Mouse (Mus musculus) adrenal gland, adult 18-20 months (tissue): ENCODE results near the gene Ciapin1. TPM values are rescaled to one million over a fixed set of nuclear protein-coding genes. Genes with fewer than 3 reads are reported as not detected.

ENCODE experiments used
- DNase-seq, 2 experiments: peaks; one replicate each; pipeline ENCODE4 v3.0.0; 2021 to 2022; ENCODE audit warnings: low spot score in 2 of 2
- total RNA-seq, 2 experiments: library from RNA; stranded (reverse); gene quantifications; 1 replicate in 1 of 2; 2 replicates in 1 of 2; pipeline ENCODE4 v1.2.3; 2021

The Ciapin1 gene
- total RNA-seq, 2 experiments from 2014 or later = 85.5 to 102 TPM

DNA sequence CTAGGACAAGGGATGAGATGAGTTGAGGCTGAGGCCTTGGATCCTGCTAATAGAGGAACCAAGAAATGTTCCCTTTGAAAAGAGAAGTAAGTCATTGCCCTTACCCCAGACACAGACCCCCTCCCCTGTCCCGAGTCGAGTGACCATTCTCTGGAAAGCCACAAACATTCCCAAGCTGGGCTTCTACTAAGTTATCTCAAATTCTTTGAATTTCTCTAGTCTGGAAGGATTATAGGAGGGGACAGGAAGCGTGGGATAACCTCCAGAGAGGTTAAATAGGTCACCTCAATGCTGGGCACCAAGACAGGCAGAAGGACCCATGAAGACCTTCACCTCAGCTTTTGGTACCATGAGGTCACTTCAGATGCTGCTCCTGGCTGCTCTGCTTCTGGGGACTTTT is 28.0 kb downstream of the Ciapin1 start, which contains the start of gene Ccl17:
Ccl17 (plus strand) TSS at position 301 of the 400 bp plus-strand sequence.
- no peak for DNase-seq

- DNase-seq = no peak
Measured at GRCm38 (mm10) chr8:94808372-94808771, 29.8 kb downstream of the Ciapin1 start.

GRCm38 (mm10) chr8:94807506-94807905 is 30.7 kb downstream of the Ciapin1 start:
- peak in 1 of 2 experiments; percentile 35 for DNase-seq

GRCm38 (mm10) chr8:94805811-94806210 is 32.3 kb downstream of the Ciapin1 start:
- no peak for DNase-seq

DNA sequence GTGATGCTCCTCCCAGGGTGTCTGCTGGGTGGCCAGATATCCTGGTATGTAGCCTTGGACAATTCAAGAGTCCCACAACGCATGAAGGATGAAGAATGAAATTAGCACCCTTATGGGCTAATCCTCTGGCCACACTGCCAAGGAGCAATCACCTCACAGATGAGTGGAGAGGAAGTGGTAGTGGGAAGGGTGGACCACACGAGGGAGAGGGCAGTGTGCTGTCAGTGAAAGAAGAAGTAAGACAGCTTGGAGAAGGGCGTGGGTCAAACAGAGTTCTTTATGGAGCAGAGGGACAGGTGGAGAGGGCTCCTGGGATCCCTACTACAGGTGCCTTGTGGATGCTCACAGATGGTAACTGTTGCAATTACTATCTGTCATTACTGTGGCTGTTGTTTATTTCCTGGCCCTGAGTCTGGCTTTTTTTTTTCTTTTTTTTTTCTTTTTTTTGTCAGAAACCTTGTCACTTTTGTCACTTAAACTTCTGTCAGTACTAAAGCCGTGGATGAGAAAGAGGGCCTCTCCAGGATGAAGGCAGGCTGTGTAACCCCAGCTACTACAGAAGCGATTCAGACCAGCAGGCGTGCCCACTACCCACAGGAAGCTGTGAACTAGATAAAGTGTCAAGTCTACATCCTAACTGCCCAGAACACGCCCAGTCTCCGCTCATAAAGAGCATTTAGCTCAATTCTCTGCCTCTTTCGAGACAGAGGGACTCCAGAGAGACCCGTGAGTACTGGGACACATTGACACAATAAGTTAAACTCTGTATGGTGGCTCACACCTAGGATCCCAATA is 33.4 kb downstream of the Ciapin1 start:
- DNase-seq = no peak

- DNase-seq = no peak
Measured at GRCm38 (mm10) chr8:94803551-94803950, 34.6 kb downstream of the Ciapin1 start.

DNA sequence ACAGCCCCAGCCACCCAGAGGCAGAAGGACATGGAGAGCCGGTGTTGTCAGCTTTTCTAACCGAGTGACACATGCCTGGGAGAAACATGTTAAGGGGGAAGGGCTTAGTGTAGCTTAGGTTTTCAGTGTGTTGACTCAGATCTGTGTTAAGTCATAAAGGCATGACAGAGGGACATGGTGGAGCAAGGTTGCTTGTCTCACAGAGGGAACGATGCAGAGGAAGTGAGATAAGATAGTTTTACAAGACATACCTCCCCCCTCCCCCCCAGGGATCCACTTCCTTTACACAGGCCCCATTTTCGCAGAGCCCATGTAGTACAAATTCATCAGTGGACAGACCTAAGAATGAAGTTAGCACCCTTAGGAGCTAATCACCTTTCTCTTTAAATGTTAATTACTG is 35.8 kb downstream of the Ciapin1 start:
- no peak for DNase-seq

GRCm38 (mm10) chr8:94801293-94802095 is 36.7 kb downstream of the Ciapin1 start:
- DNase-seq = peak in 1 of 2 experiments; percentile 29

DNA sequence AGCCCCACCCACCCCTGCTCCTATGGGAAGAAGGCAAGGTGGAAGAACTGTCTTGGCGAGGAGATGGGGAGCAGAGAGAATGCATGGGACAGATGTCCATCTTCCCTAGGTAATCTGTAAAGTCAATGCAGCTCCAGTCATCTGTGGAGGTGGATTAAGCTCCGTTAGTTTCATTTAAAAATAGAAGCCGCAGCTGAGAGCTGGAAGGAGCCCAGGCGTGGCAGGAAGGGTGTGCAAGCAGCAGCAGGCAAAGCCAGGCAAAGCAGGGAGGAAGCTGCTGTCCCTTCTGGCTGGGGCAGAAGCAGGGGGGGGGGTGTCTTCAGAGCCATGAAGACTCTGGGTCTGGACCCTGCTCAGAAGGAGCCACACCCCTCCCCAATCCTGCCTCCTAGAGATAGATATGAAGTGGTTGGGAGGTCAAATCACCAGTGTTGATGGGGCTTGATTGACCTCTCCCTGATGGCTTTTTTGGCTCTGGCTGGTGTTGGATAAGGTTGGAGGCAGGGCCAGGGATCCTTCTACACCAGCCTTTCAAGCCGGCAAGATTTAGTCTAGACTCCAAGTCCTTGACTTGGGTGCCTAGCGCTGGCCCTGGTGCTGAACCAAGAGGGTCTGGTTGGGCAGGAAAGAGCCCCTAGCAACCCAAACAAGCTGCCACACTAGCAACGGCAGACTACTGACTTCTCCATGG is 37.7 kb downstream of the Ciapin1 start:
- DNase-seq = no peak

- DNase-seq = no peak
Measured at GRCm38 (mm10) chr8:94794782-94795181, 43.4 kb downstream of the Ciapin1 start.

- no peak for DNase-seq
Measured at GRCm38 (mm10) chr8:94794368-94794767, 43.8 kb downstream of the Ciapin1 start.

DNA sequence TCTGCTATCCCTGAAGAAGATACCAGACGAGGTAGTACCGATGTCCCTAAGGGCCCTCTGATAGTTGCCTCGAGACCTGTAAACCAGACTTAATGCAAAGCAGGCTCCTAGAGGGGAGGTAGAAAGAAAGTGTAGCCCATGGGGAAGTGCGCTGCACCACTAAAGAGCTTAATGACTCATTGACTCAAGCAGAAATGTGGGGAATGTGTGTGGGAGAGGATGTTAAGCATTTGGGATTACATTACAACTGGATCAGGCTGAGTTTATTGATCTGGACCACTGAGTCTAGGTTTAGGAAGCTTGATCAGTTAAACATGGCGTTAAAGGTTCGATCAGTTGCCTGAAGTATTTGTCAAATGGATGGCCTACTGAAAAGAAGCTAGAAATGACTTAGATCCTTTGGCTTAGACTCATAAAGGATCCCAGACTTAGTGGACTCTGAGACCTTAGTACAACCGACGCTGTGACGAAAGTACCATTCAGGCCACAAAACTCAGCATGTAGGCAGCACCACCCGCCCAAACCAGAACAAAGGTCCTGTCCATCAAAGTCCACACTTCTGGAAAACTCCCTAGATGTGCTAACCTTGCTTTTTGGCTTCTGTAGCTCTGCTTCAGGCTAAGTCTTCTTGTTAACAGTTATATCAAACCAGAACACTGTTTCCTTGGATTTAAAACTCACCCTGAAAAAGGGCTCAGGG is 48.8 kb downstream of the Ciapin1 start:
- DNase-seq = no peak

DNA sequence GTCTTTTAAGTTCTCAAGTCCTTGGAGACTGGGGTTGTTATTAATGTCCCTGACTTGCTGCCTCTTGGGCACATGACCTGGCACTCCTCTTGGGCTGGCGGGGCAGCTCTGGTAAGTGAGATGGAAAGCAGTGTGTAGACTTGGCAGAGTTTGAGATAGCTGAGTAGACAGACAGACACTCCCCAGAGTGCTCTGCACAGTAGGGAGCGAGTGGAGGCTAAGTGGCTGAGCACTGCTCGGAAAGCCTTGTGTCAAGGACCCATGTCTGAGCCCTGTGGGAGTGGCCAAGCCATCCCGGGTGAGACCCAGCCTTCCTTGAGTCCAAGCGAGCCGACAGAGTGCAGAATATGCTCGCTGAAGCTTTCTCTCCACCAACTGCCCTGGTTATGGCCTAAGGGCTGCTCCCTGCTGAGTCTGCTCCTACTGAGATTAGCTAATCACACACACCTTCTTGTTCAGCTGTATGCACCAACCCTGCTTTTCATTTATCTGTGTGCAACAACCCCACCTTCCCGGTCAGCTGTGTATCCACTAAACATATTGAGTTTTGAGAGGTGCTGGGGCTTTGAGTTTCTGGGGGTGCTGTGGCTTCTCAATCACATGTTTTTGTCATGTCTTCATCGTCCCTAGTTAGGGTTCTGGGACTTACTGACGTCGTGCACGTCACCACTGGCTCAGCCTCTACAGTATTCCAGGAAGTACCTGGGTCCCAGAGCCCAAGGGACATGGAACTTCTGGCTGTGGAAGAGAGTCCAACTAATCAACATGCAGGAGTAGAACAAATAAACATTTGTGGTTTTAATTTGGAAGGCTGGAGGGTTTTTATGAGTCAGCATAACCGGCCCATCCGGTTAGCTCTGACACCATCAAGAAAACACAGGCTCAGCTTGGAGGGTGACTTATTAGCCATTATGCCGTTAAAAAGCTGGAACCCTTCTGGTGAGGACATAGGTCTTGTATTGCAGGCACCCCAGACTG is 50.3 kb downstream of the Ciapin1 start:
- peak in 1 of 2 experiments; percentile 33 for DNase-seq

DNA sequence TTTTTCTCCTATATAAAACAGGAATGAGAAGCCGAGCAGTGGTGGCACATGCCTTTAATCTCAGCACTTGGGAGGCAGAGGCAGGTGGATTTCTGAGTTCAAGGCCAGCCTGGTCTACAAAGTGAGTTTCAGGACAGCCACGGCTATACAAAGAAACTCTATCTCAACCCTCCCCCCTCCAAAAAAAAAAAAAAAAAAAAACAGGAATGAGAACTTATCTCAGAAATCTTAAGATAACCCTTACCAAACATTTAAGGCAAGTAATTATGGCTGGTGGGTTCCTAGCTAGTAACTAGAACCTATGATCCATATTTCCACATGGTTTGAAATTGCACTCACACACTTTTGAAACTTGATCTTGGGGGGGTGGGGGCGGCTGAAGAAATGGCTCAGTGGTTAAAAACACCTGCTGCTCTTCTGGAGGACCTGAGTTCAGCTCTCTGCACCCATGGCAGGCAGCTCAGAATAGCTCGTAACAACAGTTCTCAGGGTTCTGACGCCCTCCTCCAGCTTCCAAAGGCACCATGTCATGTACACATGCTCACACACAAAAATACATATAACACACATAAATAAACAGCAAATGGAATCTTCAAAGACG is 52.1 kb downstream of the Ciapin1 start:
- no peak for DNase-seq

DNA sequence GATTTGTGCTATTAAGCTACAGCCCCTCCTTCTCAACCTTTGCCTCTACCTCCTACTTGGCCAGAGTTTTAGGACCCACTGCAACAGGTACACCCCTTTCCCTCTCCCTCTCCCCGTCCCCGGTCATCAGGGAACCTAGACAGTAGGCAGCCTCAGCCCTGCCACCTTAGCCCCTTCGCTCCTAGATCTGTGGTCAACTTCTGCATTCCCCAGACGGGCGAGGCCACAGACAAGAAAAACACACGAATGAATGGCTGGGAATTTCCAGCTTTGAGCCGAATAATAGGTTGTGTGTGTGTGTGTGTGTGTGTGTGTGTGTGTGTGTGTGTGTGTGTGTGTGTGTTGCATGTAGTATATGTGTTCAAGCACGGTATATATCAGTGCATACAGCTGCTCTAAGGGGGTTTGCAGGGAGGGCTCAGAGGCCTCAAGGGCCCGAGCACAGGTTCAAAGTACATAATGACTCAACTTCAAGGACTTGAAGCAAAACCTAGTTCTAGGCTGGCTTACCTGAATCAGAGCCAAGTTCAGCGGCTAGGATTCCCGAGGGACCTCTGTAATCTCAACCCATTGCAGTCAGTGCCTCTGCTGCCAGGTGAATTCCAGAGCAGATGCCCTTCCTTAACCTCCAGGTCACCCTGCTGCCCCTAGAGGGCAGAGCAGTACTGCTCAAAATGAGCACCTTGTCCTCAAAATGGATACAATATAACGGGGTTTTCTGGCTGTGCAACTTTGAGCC is 52.7 kb downstream of the Ciapin1 start:
- peak in 1 of 2 experiments; percentile 26 for DNase-seq

DNA sequence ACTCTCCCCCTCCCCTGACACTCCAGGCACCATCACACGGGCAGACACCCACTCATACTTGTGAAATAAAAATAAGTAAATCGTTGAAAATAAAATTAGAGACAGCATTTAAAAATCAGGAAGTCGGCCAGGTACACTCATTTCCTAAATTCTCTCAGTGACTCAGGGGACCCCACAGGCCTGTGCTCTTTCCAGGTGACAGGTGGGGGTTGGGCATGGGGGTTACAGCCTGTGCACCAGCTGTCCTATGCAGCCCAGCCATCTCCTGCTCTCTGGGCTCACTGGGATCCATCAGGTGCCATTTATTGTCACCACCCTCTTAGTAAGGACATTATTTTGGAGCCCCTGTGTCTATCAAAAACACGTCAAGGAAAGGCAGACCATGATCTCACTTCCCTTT is 54.3 kb downstream of the Ciapin1 start:
- no peak for DNase-seq

GRCm38 (mm10) chr8:94781838-94782235 is 56.3 kb downstream of the Ciapin1 start:
- no peak for DNase-seq

- no peak for DNase-seq
Measured at GRCm38 (mm10) chr8:94781155-94781837, 56.9 kb downstream of the Ciapin1 start.
